Mouse (Mus musculus) kidney, postnatal 0 days (tissue): ENCODE results near the gene Dagla. TPM values are rescaled to one million over a fixed set of nuclear protein-coding genes. Genes with fewer than 3 reads are reported as not detected.
A peak's percentile ranks its signal among the peaks of the same experiment; 100 is the strongest.

ENCODE experiments used
- ATAC-seq: fragments of 200-750 bp; cut with Nextera tagmentation; replicated peaks from 2 replicates; pipeline ENCODE4 v1.8.0; 2017; ENCODE audit warnings: low read depth, moderate number of reproducible peaks, moderate TSS enrichment, moderate library complexity; ENCODE audit not compliant: low FRiP score
- DNase-seq: peaks from one replicate; pipeline ENCODE4 v3.0.0-alpha.2; 2016; ENCODE audit warnings: low spot score
- H3K27ac ChIP-seq: fragments of 300-500 bp; sonication (generic); 2 replicates; pipeline ENCODE4 v1.5.1; 2014; ENCODE audit warnings: mild to moderate bottlenecking
- H3K27me3 ChIP-seq: fragments of 300-500 bp; sonication (generic); 2 replicates; pipeline ENCODE4 v1.6.1; 2014; ENCODE audit warnings: low read length, mixed read lengths; ENCODE audit not compliant: insufficient read depth
- H3K36me3 ChIP-seq: fragments of 300-500 bp; sonication (generic); 2 replicates; pipeline ENCODE4 v1.6.1; 2014; ENCODE audit warnings: low read length, mixed read lengths; ENCODE audit not compliant: insufficient read depth
- H3K4me1 ChIP-seq: fragments of 300-500 bp; sonication (generic); replicated peaks from 2 replicates; pipeline ENCODE4 v1.6.1; 2014; ENCODE audit warnings: antibody characterized with exemption, low read length, mixed read lengths; ENCODE audit not compliant: insufficient read depth
- H3K4me2 ChIP-seq: fragments of 300-500 bp; sonication (generic); 2 replicates; pipeline ENCODE4 v1.6.1; 2014; ENCODE audit warnings: mild to moderate bottlenecking, low read length, moderate library complexity, mixed read lengths
- H3K4me3 ChIP-seq: fragments of 300-500 bp; sonication (generic); replicated peaks from 2 replicates; pipeline ENCODE4 v1.5.1; 2014; ENCODE audit warnings: low read depth, low read length
- H3K9ac ChIP-seq: fragments of 300-500 bp; sonication (generic); 2 replicates; pipeline ENCODE4 v1.6.1; 2014; ENCODE audit warnings: low read depth, low read length
- H3K9me3 ChIP-seq: fragments of 300-500 bp; sonication (generic); replicated peaks from 2 replicates; pipeline ENCODE4 v1.6.1; 2016; ENCODE audit warnings: low read length, inconsistent platforms, mixed read lengths
- CTCF ChIP-seq: IDR thresholded peaks from 2 replicates; pipeline ENCODE4 v1.5.1; 2016; ENCODE audit warnings: antibody characterized with exemption, low read depth, mild to moderate bottlenecking, moderate library complexity
- WGBS: fragments of 180-500 bp; shearing (Covaris S2); extraction: QIAGEN DNeasy Blood & Tissue Kit; methylation state at CpG from one replicate; pipeline ENCODE4 v1.1.7; 2014; 5-methylcytosine and 5-hydroxymethylcytosine counted together
- polyA plus RNA-seq: library from polyadenylated mRNA; unstranded; fragments of >200 nt; fragmentation: Nextera tagmentation; extraction: Ambion mirVana; gene quantifications from 2 replicates; pipeline ENCODE4 v1.2.1, GENCODE M21; 2015

Gene Dagla
- polyA plus RNA-seq, 1 experiment from 2014 or later = 2.2 TPM

DNA sequence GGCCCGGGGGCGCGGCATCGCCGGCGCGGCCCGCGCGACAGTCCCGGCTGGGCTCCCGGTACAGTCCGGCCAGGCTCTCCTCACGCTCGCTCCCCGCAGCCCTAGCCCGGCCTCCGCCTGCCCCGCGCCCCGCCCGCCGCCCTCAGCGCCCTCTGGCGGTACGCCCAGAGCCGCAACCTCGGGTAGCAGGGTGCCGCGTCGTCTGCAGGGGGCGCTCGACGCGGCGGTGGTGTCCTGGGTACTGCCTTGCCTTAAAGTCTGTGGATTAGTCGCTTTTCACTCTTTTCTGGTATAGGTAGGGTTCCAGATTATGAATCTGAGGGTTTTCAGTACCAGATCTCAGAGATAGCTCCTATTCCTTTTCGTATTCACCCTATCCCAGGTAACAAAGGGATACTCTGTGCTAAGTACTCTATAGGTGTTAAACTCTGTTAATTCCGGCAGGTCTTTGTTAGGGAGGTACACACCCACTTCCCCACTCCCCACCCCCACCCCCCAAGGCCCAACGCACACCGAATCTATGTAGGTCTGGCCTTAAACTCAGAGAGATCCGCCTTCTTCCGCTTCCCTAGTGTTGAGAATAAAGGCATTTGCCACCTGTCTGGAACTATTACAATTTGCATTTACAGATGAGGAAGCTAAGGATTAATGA is 63.9 kb downstream of the Dagla start, which contains the start of gene Myrf:
Gene Myrf, minus strand, starts transcription at position 95 of the 652 bp plus-strand sequence.
- Histone ChIP-seq H3K27me3 (no peaks in the 10 kb centered on the region), H3K4me1 (no peaks in the 10 kb centered on the region), H3K9ac (0 out of 2 replicates have a peak within 1 kb of the TSS, but pooled peaks have one; percentile 24), H3K36me3 (no peaks in the 10 kb centered on the region), H3K9me3 (no peaks in the 10 kb centered on the region), H3K4me3 (peak within 1 kb of the TSS; percentile 30), H3K4me2 (peak within 1 kb of the TSS; percentile 73), H3K27ac (no peak within 1 kb of the TSS)
- WGBS = 8% methylated on average over 42 of the region's 43 CpGs
- peak; percentile 97 for TF ChIP-seq CTCF
- ATAC-seq (peak; percentile 84), DNase-seq (peak; percentile 73)

DNA sequence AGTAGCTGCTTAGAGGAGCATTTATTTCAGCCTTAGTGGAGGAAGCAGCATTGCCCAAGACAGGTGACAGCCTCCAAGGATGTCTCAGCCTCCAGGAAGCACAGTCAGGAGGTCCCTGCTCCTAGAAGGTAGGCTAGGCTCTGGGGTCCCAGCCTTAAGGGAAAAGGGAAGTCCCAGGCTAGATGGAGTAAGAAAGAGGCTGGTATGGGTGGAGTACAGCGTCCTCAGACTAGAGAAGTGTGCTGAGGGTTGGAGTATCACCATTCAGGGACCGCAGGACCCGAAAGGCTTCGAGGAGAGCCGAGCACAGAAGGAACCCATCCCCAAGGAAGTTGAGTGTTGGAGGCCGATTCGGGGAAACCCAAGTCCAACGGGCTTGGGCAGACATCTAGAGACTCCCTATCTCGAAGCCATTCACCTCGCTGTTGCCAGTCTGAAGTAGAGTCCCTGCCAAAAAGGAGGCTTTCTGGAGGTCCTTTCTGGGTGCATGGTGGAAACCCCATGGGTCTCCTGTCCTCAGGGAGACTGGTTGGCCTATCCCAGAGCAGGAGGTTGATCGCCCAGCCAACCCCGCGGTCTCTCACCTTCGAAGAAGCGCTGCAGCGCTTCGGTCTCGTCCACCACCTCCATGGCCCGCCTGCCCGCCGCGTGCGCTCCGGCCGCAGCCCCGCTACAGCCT is 64.6 kb downstream of the Dagla start:
- no peak for TF ChIP-seq CTCF
- no peaks in the 10 kb centered on the region for H3K27me3 ChIP-seq

GRCm38 (mm10) chr19:10239419-10239818 is 65.3 kb downstream of the Dagla start:
- no peak overlapping the region for H3K27ac ChIP-seq

More for the DNA sequence above, 64.6 kb downstream of the Dagla start:
- Histone ChIP-seq H3K4me1 (no peaks in the 10 kb centered on the region), H3K4me2 (peak overlapping the region; percentile 73), H3K4me3 (peak overlapping the region; percentile 30), H3K9me3 (no peaks in the 10 kb centered on the region), H3K9ac (0 out of 2 replicates have a peak overlapping the region, but pooled peaks have one; percentile 24), H3K27ac (no peak overlapping the region), H3K36me3 (no peaks in the 10 kb centered on the region)
- DNase-seq (no peak), ATAC-seq (no peak; the same call in 1 of the 2 replicates)
- WGBS = 2% methylated on average over 26 of the region's 26 CpGs

DNA sequence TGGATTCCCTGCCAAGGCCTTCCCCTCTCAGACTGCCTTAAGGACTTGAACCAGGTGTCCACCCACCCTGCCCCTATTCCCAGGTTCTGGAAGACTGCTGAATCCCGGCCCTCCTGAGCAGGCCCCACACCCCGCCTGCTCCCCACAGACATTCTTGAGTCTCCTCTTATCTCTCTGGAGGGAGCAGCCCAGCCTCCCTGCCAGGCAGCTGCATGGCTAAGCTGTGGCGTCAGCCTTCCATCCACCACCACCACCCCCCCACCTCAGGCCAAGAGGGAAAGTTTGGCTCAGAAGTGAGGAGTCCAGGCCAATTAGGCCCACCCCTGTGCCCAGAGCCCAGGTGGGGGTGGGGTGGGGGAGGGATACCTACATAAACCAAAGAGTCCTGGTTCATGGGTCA is 66.2 kb downstream of the Dagla start:
- 75% methylated on average over 3 of the region's 3 CpGs for WGBS

More at GRCm38 (mm10) chr19:10239419-10239818, 65.3 kb downstream of the Dagla start:
- no peaks in the 10 kb centered on the region for H3K4me1 ChIP-seq
- no peak overlapping the region for H3K9ac ChIP-seq
- no peak for TF ChIP-seq CTCF
- ATAC-seq (no peak), DNase-seq (no peak)
- H3K9me3 ChIP-seq = no peaks in the 10 kb centered on the region
- H3K36me3 ChIP-seq = no peaks in the 10 kb centered on the region
- no peak overlapping the region for H3K4me3 ChIP-seq
- peak overlapping the region; percentile 73; the same call in 1 of the 2 replicates for H3K4me2 ChIP-seq
- WGBS = 46% methylated on average over 2 of the region's 2 CpGs
- H3K27me3 ChIP-seq = no peaks in the 10 kb centered on the region

GRCm38 (mm10) chr19:10235784-10236565 is 68.7 kb downstream of the Dagla start:
- no peak for DNase-seq
- Histone ChIP-seq H3K4me3 (no peak overlapping the region), H3K27ac (no peak overlapping the region), H3K4me2 (no peak overlapping the region), H3K4me1 (no peaks in the 10 kb centered on the region; the same call in 1 of the 2 replicates), H3K36me3 (no peaks in the 10 kb centered on the region), H3K9me3 (no peaks in the 10 kb centered on the region), H3K27me3 (no peaks in the 10 kb centered on the region), H3K9ac (no peak overlapping the region)
- no peak for ATAC-seq
- no peak for TF ChIP-seq CTCF
- WGBS = 61% methylated on average over 9 of the region's 9 CpGs

More for the DNA sequence above, 66.2 kb downstream of the Dagla start:
- H3K27me3 ChIP-seq = no peaks in the 10 kb centered on the region
- ATAC-seq (no peak), DNase-seq (no peak)
- H3K4me1 ChIP-seq = no peaks in the 10 kb centered on the region
- H3K9me3 ChIP-seq = no peaks in the 10 kb centered on the region
- no peak overlapping the region for H3K27ac ChIP-seq
- TF ChIP-seq CTCF = no peak
- no peak overlapping the region for H3K4me3 ChIP-seq
- H3K4me2 ChIP-seq = no peak overlapping the region
- no peaks in the 10 kb centered on the region for H3K36me3 ChIP-seq
- H3K9ac ChIP-seq = no peak overlapping the region
